Mouse (Mus musculus): ENCODE data around the gene Srp68. TPM values are rescaled to one million over a fixed set of nuclear protein-coding genes. Genes with fewer than 3 reads are reported as not detected.

Srp68 gene
- polyA plus RNA-seq (2012; rRNA removed), result 35.2 and 35.5 TPM in 2 replicates

GRCm38 (mm10) chr11:116274045-116274666 is at the start of gene Srp68:
Gene Srp68, minus strand, starts transcription at chr11:116274217.

DNA sequence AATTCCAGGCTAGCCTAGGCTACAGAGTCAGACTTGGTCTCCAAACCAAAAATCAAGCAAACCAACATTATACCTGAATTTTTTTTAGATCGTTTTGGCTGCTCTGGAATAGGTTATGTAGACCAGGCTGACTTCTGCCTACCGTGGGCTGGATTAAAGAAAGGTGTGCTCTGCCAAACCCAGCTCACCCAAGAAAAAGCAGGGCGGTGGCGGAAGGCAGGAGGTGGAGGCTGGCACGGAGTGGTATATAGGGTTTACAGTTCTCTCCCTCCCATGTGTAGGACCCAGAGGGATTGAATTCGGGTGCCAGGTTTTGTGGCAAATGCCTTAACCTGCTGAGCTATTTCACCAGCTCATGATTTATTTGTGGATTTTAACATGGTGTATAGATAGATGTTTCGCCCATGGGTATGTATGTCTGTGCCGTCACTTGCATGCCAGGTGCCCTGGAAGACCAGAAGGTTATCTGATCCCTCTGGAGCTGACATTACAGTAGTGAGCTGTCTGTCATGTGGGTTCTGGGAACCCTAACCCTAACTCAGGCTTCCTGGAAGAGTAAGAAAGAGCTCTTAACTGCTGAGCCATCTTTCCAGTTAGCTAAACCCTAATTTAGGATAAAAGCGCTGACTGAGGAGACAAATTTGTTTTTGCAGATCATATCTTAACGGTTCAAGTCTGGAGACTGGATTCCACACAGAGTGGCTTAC is 33.2 kb upstream of the Srp68 start, which contains the start of gene Exoc7:
TSS of gene Exoc7 (minus strand) at position 215 of the 707 bp plus-strand sequence.

DNA sequence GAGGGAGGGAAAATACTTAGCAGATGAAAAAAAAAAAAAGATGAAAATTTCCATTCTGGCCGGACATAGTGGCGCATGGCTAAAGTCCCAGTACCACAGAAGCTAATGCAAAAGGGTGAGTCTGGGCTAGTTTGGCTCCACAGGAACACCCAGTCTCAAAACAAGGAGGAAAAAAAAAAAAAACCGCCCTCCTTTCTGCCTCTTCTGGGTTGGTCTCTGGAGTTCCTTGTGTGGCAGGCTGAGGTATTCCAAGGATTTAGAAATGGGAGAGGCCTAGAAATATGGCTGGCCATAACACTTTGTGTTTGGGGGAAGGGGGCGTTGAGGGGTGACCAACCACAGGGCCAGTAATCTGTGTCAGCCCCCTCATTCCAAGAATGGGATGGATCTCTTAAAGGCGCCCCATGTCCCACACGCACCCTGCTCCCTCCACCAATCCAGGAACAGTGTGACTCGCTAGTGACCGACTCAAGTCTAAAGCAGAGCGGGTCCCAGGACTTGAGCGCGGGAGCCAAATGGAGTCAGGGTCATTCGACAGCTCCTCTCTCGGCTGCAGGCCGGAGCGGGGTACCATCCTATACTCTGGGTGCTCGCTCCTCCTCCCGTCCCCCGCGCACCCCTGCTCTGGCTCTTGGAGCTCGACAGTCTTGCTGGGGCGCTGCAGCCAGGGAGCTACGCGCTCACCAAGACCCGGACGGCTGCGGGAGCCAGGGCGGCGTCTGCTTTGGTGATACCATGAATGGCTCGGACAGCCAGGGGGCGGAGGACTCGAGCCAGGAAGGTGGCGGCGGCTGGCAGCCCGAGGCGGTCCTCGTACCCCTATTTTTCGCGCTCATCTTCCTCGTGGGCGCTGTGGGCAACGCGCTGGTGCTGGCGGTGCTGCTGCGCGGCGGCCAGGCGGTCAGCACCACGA is 7.0 kb upstream of the Srp68 start, which contains the start of gene Galr2:
TSS of gene Galr2 (plus strand) at position 189 of the 913 bp plus-strand sequence.

GRCm38 (mm10) chr11:116237742-116238395 is 36.1 kb downstream of the Srp68 start, which contains the start of gene Evpl:
Gene Evpl, minus strand, starts transcription at chr11:116238077.

DNA sequence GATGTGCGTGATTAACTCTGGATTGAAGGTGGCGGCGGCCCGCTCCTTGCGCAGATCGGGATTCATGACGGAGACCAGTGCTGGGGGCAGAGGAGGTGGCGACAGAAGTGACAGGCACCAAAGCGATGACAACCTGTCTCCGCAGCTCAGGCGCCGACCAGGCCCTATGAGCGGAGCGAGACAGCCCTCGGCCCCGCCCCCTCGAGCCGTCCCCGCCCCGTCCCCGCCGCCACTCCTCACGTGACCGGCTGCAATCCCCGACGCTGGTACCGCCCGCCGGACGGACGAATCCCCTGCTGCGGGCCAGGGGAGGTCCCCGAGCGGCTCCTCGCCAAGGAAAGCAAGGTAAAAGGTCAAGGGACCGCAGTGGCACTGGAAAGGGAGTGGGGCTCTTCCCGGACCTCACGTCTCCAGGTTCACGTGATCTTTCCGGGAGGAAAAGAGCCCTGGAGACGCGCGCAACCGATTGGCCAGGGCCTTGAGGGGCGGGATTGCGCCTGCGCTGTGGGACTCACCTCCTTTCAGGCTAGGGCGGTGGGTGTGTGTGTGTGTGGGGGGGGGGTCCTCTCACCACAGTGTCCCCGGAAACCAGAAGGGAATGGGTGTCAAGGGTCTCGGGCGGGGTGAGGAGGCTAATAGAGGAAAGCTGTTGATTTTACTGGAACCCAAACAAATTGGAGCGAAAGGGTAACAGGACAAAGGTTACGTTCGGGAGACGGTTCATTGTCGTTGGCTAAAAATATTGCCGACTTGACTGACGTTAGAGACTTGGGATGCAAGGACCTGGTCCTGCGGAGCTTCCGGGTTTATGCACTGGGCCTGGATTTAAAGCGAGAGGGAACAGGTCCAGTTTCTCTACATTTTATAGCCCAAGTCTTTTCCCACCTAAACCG is 75.1 kb downstream of the Srp68 start, which contains the start of the genes Ten1 and Acox1:
TSS of gene Ten1 (plus strand) at position 217 of the 893 bp plus-strand sequence.
TSS of gene Acox1 (minus strand) at position 407 of the 893 bp plus-strand sequence.

Other genes with a start within 250 kb of the Srp68 start
- 237 and 327 TPM in 2 replicates for gene H3f3b, start 246.3 kb downstream of the Srp68 start, polyA plus RNA-seq (2012; rRNA removed)
- 27.9 and 33.1 TPM in 2 replicates for gene Unk, start 243.9 kb downstream of the Srp68 start, polyA plus RNA-seq (2012; rRNA removed)
- 11.2 and 12.9 TPM in 2 replicates for gene Unc13d, start 196.3 kb downstream of the Srp68 start, polyA plus RNA-seq (2012; rRNA removed)
- gene Wbp2, start 187.2 kb downstream of the Srp68 start, polyA plus RNA-seq (2012; rRNA removed), result 158 and 189 TPM in 2 replicates
- 48.3 and 54.4 TPM in 2 replicates for gene Trim47, start 147.0 kb downstream of the Srp68 start, polyA plus RNA-seq (2012; rRNA removed)
- 14.0 and 14.8 TPM in 2 replicates for gene Trim65, start 143.1 kb downstream of the Srp68 start, polyA plus RNA-seq (2012; rRNA removed)
- 51.1 and 52.2 TPM in 2 replicates for gene Mrpl38, start 135.3 kb downstream of the Srp68 start, polyA plus RNA-seq (2012; rRNA removed)
- 12.7 and 13.8 TPM in 2 replicates for gene Fbf1, start 106.1 kb downstream of the Srp68 start, polyA plus RNA-seq (2012; rRNA removed)
- 38.5 and 41.2 TPM in 2 replicates for gene Ten1, start 75.4 kb downstream of the Srp68 start, polyA plus RNA-seq (2012; rRNA removed)
- 78.2 and 84.8 TPM in 2 replicates for gene Acox1, start 75.2 kb downstream of the Srp68 start, polyA plus RNA-seq (2012; rRNA removed)
- 13.5 and 16.2 TPM in 2 replicates for gene Evpl, start 36.1 kb downstream of the Srp68 start, polyA plus RNA-seq (2012; rRNA removed)
- 6.3 and 13.7 TPM in 2 replicates for gene Galr2, start 6.7 kb upstream of the Srp68 start, polyA plus RNA-seq (2012; rRNA removed)
- gene Exoc7, start 33.0 kb upstream of the Srp68 start, polyA plus RNA-seq (2012; rRNA removed), result 28.0 and 29.4 TPM in 2 replicates
- 0.79 and 1.2 TPM in 2 replicates for gene Foxj1, start 61.2 kb upstream of the Srp68 start, polyA plus RNA-seq (2012; rRNA removed)
- gene Rnf157, start 138.8 kb upstream of the Srp68 start, polyA plus RNA-seq (2012; rRNA removed), result 3.1 and 5.1 TPM in 2 replicates
- 217 and 367 TPM in 2 replicates for gene Ubald2, start 159.9 kb upstream of the Srp68 start, polyA plus RNA-seq (2012; rRNA removed)
- gene Qrich2, start 192.0 kb upstream of the Srp68 start, polyA plus RNA-seq (2012; rRNA removed), result 0.07 and 0.08 TPM in 2 replicates
- 170 and 195 TPM in 2 replicates for gene Prpsap1, start 220.0 kb upstream of the Srp68 start, polyA plus RNA-seq (2012; rRNA removed)